Mouse (Mus musculus) stomach, postnatal 0 days (tissue): ENCODE measurements around the gene 1700001P01Rik. TPM values are rescaled to one million over a fixed set of nuclear protein-coding genes. Genes with fewer than 3 reads are reported as not detected.

ENCODE experiments used
- ATAC-seq: fragments of 200-750 bp; cut with Nextera tagmentation; 2 replicates; pipeline ENCODE4 v1.8.0; 2017; ENCODE audit not compliant: low FRiP score, low TSS enrichment
- DNase-seq: peaks from one replicate; pipeline ENCODE4 v3.0.0-alpha.2; 2016; ENCODE audit warnings: low spot score
- H3K27ac ChIP-seq: fragments of 300-500 bp; sonication (generic); replicated peaks from 2 replicates; pipeline ENCODE4 v1.5.1; 2014; ENCODE audit warnings: mild to moderate bottlenecking, control low read depth
- H3K27me3 ChIP-seq: fragments of 300-500 bp; sonication (generic); 2 replicates; pipeline ENCODE4 v1.6.1; 2014; ENCODE audit warnings: low read length; ENCODE audit not compliant: control insufficient read depth, insufficient read depth
- H3K36me3 ChIP-seq: fragments of 300-500 bp; sonication (generic); 2 replicates; pipeline ENCODE4 v1.6.1; 2014; ENCODE audit warnings: low read length, mixed read lengths; ENCODE audit not compliant: control insufficient read depth, insufficient read depth
- H3K4me1 ChIP-seq: fragments of 300-500 bp; sonication (generic); replicated peaks from 2 replicates; pipeline ENCODE4 v1.6.1; 2014; ENCODE audit warnings: antibody characterized with exemption; ENCODE audit not compliant: control insufficient read depth, insufficient read depth
- H3K4me2 ChIP-seq: fragments of 300-500 bp; sonication (generic); replicated peaks from 2 replicates; pipeline ENCODE4 v1.6.1; 2014; ENCODE audit warnings: low read depth, mild to moderate bottlenecking, control low read depth, moderate library complexity
- H3K4me3 ChIP-seq: fragments of 300-500 bp; sonication (generic); 2 replicates; pipeline ENCODE4 v1.5.1; 2014; ENCODE audit warnings: low read depth, low read length, control low read depth
- H3K9ac ChIP-seq: fragments of 300-500 bp; sonication (generic); 2 replicates; pipeline ENCODE4 v1.6.1; 2014; ENCODE audit warnings: mild to moderate bottlenecking, low read length, control low read depth, mixed read lengths
- H3K9me3 ChIP-seq: fragments of 300-500 bp; sonication (generic); 2 replicates; pipeline ENCODE4 v1.6.1; 2016; ENCODE audit warnings: low read length; ENCODE audit not compliant: control insufficient read depth
- CTCF ChIP-seq: IDR thresholded peaks from 2 replicates; pipeline ENCODE4 v1.5.1; 2016; ENCODE audit warnings: antibody characterized with exemption, low read depth, mild to moderate bottlenecking, moderate library complexity
- EP300 ChIP-seq: optimal IDR thresholded peaks from 2 replicates; pipeline ENCODE3; 2016; ENCODE audit warnings: antibody characterized with exemption
- WGBS: fragments of 180-500 bp; shearing (Covaris S2); extraction: QIAGEN DNeasy Blood & Tissue Kit; methylation state at CpG from one replicate; pipeline ENCODE4 v1.1.7; 2014; 5-methylcytosine and 5-hydroxymethylcytosine counted together
- polyA plus RNA-seq: library from polyadenylated mRNA; unstranded; fragments of >200 nt; fragmentation: Nextera tagmentation; extraction: Ambion mirVana; gene quantifications from 2 replicates; pipeline ENCODE4 v1.2.1, GENCODE M21; 2015

The 1700001P01Rik gene
- polyA plus RNA-seq, 1 experiment from 2014 or later = not detected

DNA sequence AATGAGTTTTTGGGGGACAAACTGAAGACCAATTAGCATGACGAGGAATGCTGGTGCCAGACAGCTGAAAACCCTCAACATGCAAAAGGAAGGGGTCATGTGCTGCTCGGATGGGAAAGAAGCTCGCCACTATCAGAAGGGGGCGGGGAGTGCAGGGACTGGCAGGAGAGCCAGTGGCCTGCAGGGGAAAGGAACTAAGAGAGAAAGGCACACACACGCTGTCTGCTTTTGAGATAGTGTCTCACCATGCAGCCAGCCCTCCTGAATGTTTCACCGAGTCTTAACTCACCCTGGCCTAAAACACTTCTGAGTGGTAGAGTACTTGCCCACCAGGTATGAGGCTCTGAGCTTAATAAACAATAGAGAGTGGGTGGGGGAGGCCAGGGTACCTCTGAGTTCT is 16.8 kb downstream of the 1700001P01Rik start:
- DNase-seq (no peak), ATAC-seq (no peak)
- TF ChIP-seq CTCF (no peak), EP300 (no peak)
- Histone ChIP-seq H3K9ac (no peak overlapping the region), H3K4me3 (no peak overlapping the region), H3K4me2 (no peak overlapping the region), H3K4me1 (no peaks in the 10 kb centered on the region), H3K36me3 (peaks cover 24% of the 10 kb centered on the region), H3K27ac (no peak overlapping the region), H3K9me3 (no peaks in the 10 kb centered on the region), H3K27me3 (no peaks in the 10 kb centered on the region)
- 74% methylated on average over 6 of the region's 6 CpGs for WGBS

DNA sequence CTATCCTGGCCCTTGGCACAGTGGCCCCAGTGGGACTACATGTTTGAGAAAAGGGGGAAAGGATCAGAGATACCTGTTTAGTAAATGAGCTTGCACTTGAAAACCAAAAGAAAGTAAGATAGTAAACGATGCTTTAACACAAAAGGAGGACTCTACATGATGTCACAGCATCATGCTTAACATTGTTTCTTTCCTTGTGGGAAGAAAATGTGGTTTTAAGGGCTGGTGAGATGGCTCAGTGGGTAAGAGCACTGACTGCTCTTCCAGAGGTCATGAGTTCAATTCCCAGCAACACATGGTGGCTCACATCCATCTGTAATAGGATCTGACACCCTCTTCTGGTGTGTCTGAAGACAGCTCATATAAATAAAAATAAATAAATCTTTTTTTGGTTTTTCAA is 17.6 kb downstream of the 1700001P01Rik start:
- Histone ChIP-seq H3K4me2 (no peak overlapping the region), H3K9ac (no peak overlapping the region), H3K27me3 (no peaks in the 10 kb centered on the region), H3K36me3 (peaks cover 28% of the 10 kb centered on the region), H3K4me3 (no peak overlapping the region), H3K27ac (no peak overlapping the region), H3K4me1 (no peaks in the 10 kb centered on the region), H3K9me3 (no peaks in the 10 kb centered on the region)
- ATAC-seq (no peak), DNase-seq (no peak)
- WGBS = 97% methylated on average over 1 of the region's 1 CpGs
- TF ChIP-seq EP300 = no peak

DNA sequence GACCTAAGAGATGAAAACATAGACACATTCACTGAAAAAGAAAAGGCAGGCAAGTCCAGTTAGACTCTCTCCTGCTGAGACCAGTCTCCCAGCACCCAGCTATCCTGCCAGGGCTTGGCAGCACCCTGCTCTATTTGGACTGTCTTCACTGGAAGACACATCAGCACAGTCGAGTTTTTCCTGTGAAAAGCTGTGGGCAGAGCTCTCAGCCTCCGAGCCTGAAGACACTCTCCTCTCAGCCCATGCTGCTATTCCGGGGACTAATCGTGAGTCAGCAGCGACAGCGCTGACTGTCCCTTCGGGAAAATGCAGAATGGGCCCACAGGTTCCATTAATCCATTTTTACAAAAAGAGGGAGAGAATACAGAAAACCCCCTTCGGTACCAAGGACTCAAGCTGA is 22.4 kb downstream of the 1700001P01Rik start:
- Histone ChIP-seq H3K9me3 (no peaks in the 10 kb centered on the region), H3K4me3 (no peak overlapping the region), H3K9ac (no peak overlapping the region), H3K4me2 (no peak overlapping the region), H3K4me1 (no peaks in the 10 kb centered on the region), H3K36me3 (peaks cover 35% of the 10 kb centered on the region), H3K27ac (no peak overlapping the region), H3K27me3 (no peaks in the 10 kb centered on the region)
- no peak for ATAC-seq
- WGBS = 91% methylated on average over 8 of the region's 8 CpGs
- TF ChIP-seq EP300 = no peak
- no peak for TF ChIP-seq CTCF
- no peak for DNase-seq

DNA sequence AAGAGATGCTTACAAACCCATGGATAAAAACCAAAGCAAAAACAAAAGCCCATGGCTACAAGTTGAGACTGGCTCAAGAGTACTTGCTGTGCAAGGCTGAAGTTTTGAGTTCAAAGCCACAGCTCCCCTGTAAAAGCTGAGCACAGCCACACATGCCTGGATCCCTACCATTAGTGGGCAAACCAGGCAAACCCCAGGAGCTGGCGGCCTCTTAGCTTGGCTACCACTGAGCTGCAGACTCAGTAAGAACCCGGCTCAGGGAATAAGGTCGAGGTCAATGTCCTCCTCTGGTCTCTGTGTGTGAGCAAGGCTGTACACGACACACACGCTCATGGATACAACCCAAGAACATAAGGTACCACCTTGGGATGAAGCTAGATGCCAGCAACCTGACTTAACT is 27.2 kb downstream of the 1700001P01Rik start:
- ATAC-seq (no peak), DNase-seq (no peak)
- Histone ChIP-seq H3K36me3 (peaks cover 20% of the 10 kb centered on the region), H3K27ac (no peak overlapping the region), H3K4me1 (peaks cover 1% of the 10 kb centered on the region; the same call in 1 of the 2 replicates), H3K9me3 (no peaks in the 10 kb centered on the region), H3K27me3 (no peaks in the 10 kb centered on the region), H3K9ac (no peak overlapping the region; the same call in 1 of the 2 replicates), H3K4me3 (no peak overlapping the region), H3K4me2 (no peak overlapping the region)
- no peak for TF ChIP-seq CTCF
- no peak for TF ChIP-seq EP300
- 91% methylated on average over 5 of the region's 5 CpGs for WGBS

DNA sequence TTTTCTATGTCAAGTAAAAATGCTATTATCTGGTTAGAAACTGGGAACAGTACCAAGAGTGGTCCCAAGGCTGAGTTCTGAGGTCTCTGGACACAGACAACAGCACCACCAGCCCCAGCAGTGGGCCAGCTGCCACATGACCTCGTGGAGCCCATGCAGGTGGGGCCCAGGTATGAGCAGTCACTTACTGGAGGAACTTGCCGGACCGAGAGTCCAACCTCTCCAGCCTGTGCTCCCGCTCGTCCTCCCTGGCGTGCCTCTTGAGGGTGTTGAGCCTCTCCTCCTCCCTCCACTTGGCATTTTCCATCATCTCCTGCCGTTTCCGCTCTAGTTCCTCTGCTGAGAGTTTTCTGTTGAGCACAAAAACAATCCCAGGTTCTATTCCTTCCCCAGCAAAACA is 27.9 kb downstream of the 1700001P01Rik start:
- no peak overlapping the region for H3K4me3 ChIP-seq
- peaks cover 6% of the 10 kb centered on the region for H3K4me1 ChIP-seq
- 81% methylated on average over 8 of the region's 8 CpGs for WGBS
- no peak overlapping the region for H3K4me2 ChIP-seq
- no peak for ATAC-seq
- H3K9me3 ChIP-seq = no peaks in the 10 kb centered on the region
- peaks cover 17% of the 10 kb centered on the region for H3K36me3 ChIP-seq
- TF ChIP-seq CTCF (no peak), EP300 (no peak)
- DNase-seq = no peak
- H3K27ac ChIP-seq = no peak overlapping the region
- H3K9ac ChIP-seq = no peak overlapping the region
- H3K27me3 ChIP-seq = no peaks in the 10 kb centered on the region

DNA sequence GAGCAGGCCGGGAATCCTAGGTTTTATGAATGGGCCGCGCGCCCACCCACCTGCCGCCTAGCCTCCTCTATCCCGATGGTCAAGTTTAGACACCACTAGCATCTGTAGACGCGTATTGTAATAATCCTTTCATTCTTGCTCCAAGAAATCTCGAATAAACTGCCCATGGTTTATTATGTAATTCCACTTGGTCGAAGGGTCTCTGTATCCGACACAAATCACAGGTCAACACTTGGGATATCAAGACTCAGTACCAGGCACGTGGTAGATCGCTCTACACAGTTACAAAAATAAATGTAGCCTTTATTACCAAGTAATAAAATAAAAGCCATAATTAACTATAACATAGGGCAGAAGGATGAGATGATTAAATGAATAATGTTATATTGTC is 30.4 kb downstream of the 1700001P01Rik start:
- H3K9ac ChIP-seq = no peak overlapping the region
- 8% methylated on average over 13 of the region's 13 CpGs for WGBS
- ATAC-seq = no peak

More for the DNA sequence above, 30.4 kb downstream of the 1700001P01Rik start:
- H3K36me3 ChIP-seq = 0 out of 2 replicates have a peak, but pooled peaks cover 7% of the 10 kb centered on the region
- H3K27me3 ChIP-seq = no peaks in the 10 kb centered on the region
- no peaks in the 10 kb centered on the region for H3K9me3 ChIP-seq
- peak overlapping the region; percentile 72; the same call in 1 of the 2 replicates for H3K4me3 ChIP-seq
- TF ChIP-seq EP300 (no peak), CTCF (no peak)
- H3K4me2 ChIP-seq = peak overlapping the region; percentile 55
- DNase-seq = no peak
- no peak overlapping the region for H3K27ac ChIP-seq
- H3K4me1 ChIP-seq = peaks cover 6% of the 10 kb centered on the region
